Mouse (Mus musculus) ES-E14 (cell line): ENCODE results near the gene Hcn2.

ENCODE experiments used
- CHD2 ChIP-seq: IDR thresholded peaks from 2 replicates; pipeline ENCODE4 v1.6.1; 2014; ENCODE audit warnings: mild to moderate bottlenecking, low read depth, low read length, inconsistent platforms
- HCFC1 ChIP-seq: IDR thresholded peaks from 2 replicates; pipeline ENCODE4 v1.6.1; 2012; ENCODE audit warnings: low read length, inconsistent platforms, borderline replicate concordance; ENCODE audit not compliant: insufficient read depth
- MAFK ChIP-seq: IDR thresholded peaks from 2 replicates; pipeline ENCODE4 v1.6.1; 2014; ENCODE audit warnings: mild to moderate bottlenecking, low read depth, low read length, inconsistent platforms; ENCODE audit not compliant: insufficient read depth
- ZC3H11A ChIP-seq: IDR thresholded peaks from 2 replicates; pipeline ENCODE4 v1.6.1; 2012; ENCODE audit warnings: low read depth, mild to moderate bottlenecking, inconsistent platforms, low read length, borderline replicate concordance

DNA sequence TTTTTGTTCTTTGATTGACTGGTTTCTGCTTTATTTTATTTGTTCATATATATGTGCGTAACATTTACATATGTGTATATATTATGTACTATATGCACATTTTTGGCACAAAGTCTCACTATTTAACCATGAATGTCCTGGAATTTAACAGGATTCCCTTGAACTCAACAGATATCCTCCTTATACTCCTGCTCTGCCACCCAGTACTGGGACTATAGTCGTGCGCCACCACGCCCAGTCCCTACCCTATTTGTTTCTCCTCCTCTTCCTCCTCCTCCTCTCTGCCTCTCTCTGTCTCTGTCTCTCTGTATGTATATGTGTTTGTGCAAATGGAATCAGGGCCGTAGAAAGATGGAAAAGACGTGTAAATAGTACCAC is 30.3 kb downstream of the Hcn2 start:
- TF ChIP-seq ZC3H11A = no peak
- TF ChIP-seq HCFC1 = no peak
- TF ChIP-seq MAFK = no peak
- no peak for TF ChIP-seq CHD2
